Mouse (Mus musculus): ENCODE measurements around the gene Srrm3.
A peak's percentile ranks its signal among the peaks of the same experiment; 100 is the strongest.

DNA sequence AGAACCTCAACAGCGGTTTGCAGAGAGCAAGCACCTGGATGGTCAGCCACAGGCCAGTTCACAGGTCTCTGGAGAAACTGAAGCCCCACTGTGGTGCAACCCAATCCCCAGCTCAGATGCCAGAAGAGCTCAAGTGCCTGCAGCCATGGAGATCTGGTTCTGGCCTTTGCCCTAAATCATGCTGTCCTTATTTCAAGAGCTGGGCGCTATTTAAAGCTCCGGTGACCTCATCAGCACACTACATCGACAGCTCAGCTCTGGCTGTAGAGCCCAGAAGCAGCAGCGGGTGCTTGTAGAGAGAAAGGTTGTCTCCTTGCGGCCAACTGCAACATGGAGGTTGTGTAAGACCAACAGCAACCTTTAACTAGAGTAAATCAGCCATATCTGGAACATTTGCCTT, 107.5 kb downstream of the Srrm3 start:
- TF ChIP-seq CTCF (IDR thresholded peaks at IDR 0.05; ENCODE audit: low read depth): peak; percentile 13; the same call in 1 of the 2 replicates
- peak; percentile 53; the same call in 1 of the 2 replicates for TF ChIP-seq EP300 (IDR thresholded peaks at IDR 0.05; ENCODE audit: low read depth)

All from liver, postnatal 0 days (tissue).